Mouse (Mus musculus) heart, embryonic 15.5 days (tissue): ENCODE results near the gene Kif16b. TPM values are rescaled to one million over a fixed set of nuclear protein-coding genes. Genes with fewer than 3 reads are reported as not detected.

Source experiments
- ATAC-seq: fragments of 200-750 bp; cut with Nextera tagmentation; replicated peaks from 2 replicates; pipeline ENCODE4 v1.8.0; 2017; ENCODE audit warnings: low read depth, moderate TSS enrichment; ENCODE audit not compliant: insufficient number of reproducible peaks, insufficient read depth, low FRiP score
- H3K27ac ChIP-seq: fragments of 300-500 bp; sonication (generic); 2 replicates; pipeline ENCODE4 v1.5.1; 2015; ENCODE audit warnings: mild to moderate bottlenecking, inconsistent platforms
- H3K27me3 ChIP-seq: fragments of 300-500 bp; sonication (generic); 2 replicates; pipeline ENCODE4 v1.6.1; 2015; ENCODE audit warnings: inconsistent platforms
- H3K36me3 ChIP-seq: fragments of 300-500 bp; sonication (generic); 2 replicates; pipeline ENCODE4 v1.6.1; 2015; ENCODE audit warnings: mild to moderate bottlenecking, inconsistent platforms
- H3K4me1 ChIP-seq: fragments of 300-500 bp; sonication (generic); replicated peaks from 2 replicates; pipeline ENCODE4 v1.6.1; 2015; ENCODE audit warnings: inconsistent platforms
- H3K4me2 ChIP-seq: fragments of 300-500 bp; sonication (generic); 2 replicates; pipeline ENCODE4 v1.6.1; 2015; ENCODE audit warnings: inconsistent platforms, mild to moderate bottlenecking, moderate library complexity
- H3K4me3 ChIP-seq: fragments of 300-500 bp; sonication (generic); 2 replicates; pipeline ENCODE4 v1.5.1; 2015; ENCODE audit warnings: mild to moderate bottlenecking, inconsistent platforms
- H3K9ac ChIP-seq: fragments of 300-500 bp; sonication (generic); 2 replicates; pipeline ENCODE4 v1.6.1; 2015; ENCODE audit warnings: mild to moderate bottlenecking, inconsistent platforms
- H3K9me3 ChIP-seq: fragments of 300-500 bp; sonication (generic); replicated peaks from 2 replicates; pipeline ENCODE4 v1.6.1; 2016; ENCODE audit warnings: inconsistent platforms
- WGBS: fragments of 180-500 bp; shearing (Covaris S2); methylation state at CpG from one replicate; pipeline ENCODE4 v1.1.7; 2015; ENCODE audit warnings: mixed read lengths; 5-methylcytosine and 5-hydroxymethylcytosine counted together
- polyA plus RNA-seq: library from polyadenylated mRNA; unstranded; fragments of >200 nt; fragmentation: Nextera tagmentation; extraction: Ambion mirVana; gene quantifications from 2 replicates; pipeline ENCODE4 v1.2.1, GENCODE M21; 2015

Kif16b gene
- polyA plus RNA-seq, 1 experiment from 2014 or later = 10.2 TPM

DNA sequence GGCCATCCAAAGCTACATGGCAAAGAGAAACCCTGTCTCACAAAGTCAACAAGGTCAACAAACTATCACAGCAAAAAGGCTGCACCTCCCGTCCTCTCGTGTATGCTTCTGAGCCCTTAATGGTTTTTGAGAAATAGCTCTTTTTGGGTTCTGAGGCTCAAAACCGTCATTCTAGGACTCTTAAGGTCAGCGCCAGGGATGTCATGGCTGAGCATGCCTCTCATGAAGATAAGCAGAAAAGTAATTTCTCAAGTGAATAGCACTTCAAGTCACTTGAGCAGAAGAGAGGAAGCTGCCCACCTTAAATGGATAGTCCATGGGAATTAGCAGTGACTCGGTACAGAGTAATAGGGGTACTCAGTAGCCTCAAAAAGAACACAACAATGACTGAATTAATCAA is 291.1 kb downstream of the Kif16b start:
- Histone ChIP-seq H3K9me3 (no peaks in the 10 kb centered on the region), H3K36me3 (no peaks in the 10 kb centered on the region), H3K9ac (no peak overlapping the region), H3K4me2 (no peak overlapping the region), H3K27me3 (no peaks in the 10 kb centered on the region), H3K27ac (no peak overlapping the region), H3K4me1 (no peaks in the 10 kb centered on the region), H3K4me3 (no peak overlapping the region)
- no peak for ATAC-seq
- whole genome bisulfite sequencing = 84% methylated on average over 5 of the region's 5 CpGs

GRCm38 (mm10) chr2:142608778-142609177 is 292.6 kb downstream of the Kif16b start:
- no peak for ATAC-seq
- Histone ChIP-seq H3K4me3 (no peak overlapping the region), H3K36me3 (no peaks in the 10 kb centered on the region), H3K9ac (no peak overlapping the region), H3K4me1 (no peaks in the 10 kb centered on the region), H3K27me3 (no peaks in the 10 kb centered on the region), H3K27ac (no peak overlapping the region), H3K9me3 (no peaks in the 10 kb centered on the region), H3K4me2 (no peak overlapping the region)
- 86% methylated on average over 17 of the region's 17 CpGs for WGBS

- Histone ChIP-seq H3K9me3 (no peaks in the 10 kb centered on the region), H3K4me3 (no peak overlapping the region), H3K9ac (no peak overlapping the region), H3K4me1 (no peaks in the 10 kb centered on the region), H3K27me3 (no peaks in the 10 kb centered on the region), H3K27ac (no peak overlapping the region), H3K4me2 (no peak overlapping the region), H3K36me3 (no peaks in the 10 kb centered on the region)
- ATAC-seq = no peak
- WGBS = 66% methylated on average over 4 of the region's 4 CpGs
Observed at GRCm38 (mm10) chr2:142604762-142605161, 296.6 kb downstream of the Kif16b start.

- Histone ChIP-seq H3K9me3 (no peaks in the 10 kb centered on the region), H3K9ac (no peak overlapping the region), H3K27me3 (no peaks in the 10 kb centered on the region), H3K4me3 (no peak overlapping the region), H3K27ac (no peak overlapping the region), H3K4me1 (no peaks in the 10 kb centered on the region), H3K36me3 (no peaks in the 10 kb centered on the region), H3K4me2 (no peak overlapping the region)
- no peak for ATAC-seq
- WGBS = 72% methylated on average over 2 of the region's 2 CpGs
Observed at GRCm38 (mm10) chr2:142603210-142603609, 298.1 kb downstream of the Kif16b start.

GRCm38 (mm10) chr2:142599235-142599634 is 302.1 kb downstream of the Kif16b start:
- Histone ChIP-seq H3K9ac (no peak overlapping the region), H3K27me3 (no peaks in the 10 kb centered on the region), H3K27ac (no peak overlapping the region), H3K4me2 (no peak overlapping the region), H3K36me3 (no peaks in the 10 kb centered on the region), H3K9me3 (no peaks in the 10 kb centered on the region), H3K4me3 (no peak overlapping the region), H3K4me1 (no peaks in the 10 kb centered on the region; the same call in 1 of the 2 replicates)
- 78% methylated on average over 4 of the region's 4 CpGs for WGBS
- ATAC-seq = no peak

- no peak overlapping the region for H3K4me2 ChIP-seq
- H3K4me1 ChIP-seq = no peaks in the 10 kb centered on the region; the same call in 1 of the 2 replicates
- no peak overlapping the region for H3K9ac ChIP-seq
- WGBS = 51% methylated on average over 17 of the region's 17 CpGs
- no peaks in the 10 kb centered on the region for H3K9me3 ChIP-seq
- no peak for ATAC-seq
- no peaks in the 10 kb centered on the region for H3K36me3 ChIP-seq
- H3K27ac ChIP-seq = no peak overlapping the region
- no peak overlapping the region for H3K4me3 ChIP-seq
- H3K27me3 ChIP-seq = no peaks in the 10 kb centered on the region
Observed at GRCm38 (mm10) chr2:142596176-142597170, 304.9 kb downstream of the Kif16b start.

GRCm38 (mm10) chr2:142590938-142591337 is 310.4 kb downstream of the Kif16b start:
- H3K9me3 ChIP-seq = no peaks in the 10 kb centered on the region
- H3K36me3 ChIP-seq = no peaks in the 10 kb centered on the region
- peak overlapping the region; percentile 38 for H3K27ac ChIP-seq
- H3K4me2 ChIP-seq = no peak overlapping the region
- ATAC-seq = peak; percentile 62; the same call in 1 of the 2 replicates
- H3K27me3 ChIP-seq = no peaks in the 10 kb centered on the region
- H3K4me1 ChIP-seq = peaks cover 8% of the 10 kb centered on the region
- H3K4me3 ChIP-seq = no peak overlapping the region
- H3K9ac ChIP-seq = no peak overlapping the region

DNA sequence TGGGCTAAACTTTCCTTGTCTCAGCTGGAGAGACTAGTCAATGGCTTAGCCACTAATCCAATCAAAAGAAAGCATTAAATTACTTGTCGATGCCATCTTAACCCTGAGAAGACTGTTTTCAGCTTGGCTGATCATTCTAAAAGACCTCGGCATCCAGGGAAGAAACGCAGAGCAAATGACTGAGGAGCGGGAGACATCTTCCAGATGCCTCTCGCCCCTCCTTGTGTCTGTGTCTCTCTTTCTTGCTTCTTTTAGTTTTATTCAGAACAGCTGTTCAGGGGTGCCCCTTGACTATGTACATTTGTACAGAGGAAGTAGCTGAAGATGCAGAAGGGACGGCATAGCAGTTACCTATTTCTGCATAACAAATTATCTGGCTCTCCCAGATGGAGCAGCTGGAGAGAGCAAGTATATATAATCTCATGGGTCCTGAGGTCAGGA is 311.0 kb downstream of the Kif16b start:
- no peak for ATAC-seq
- WGBS = 63% methylated on average over 6 of the region's 6 CpGs
- no peak overlapping the region for H3K4me3 ChIP-seq
- peak overlapping the region; percentile 38; the same call in 1 of the 2 replicates for H3K27ac ChIP-seq
- H3K4me2 ChIP-seq = no peak overlapping the region
- H3K36me3 ChIP-seq = no peaks in the 10 kb centered on the region
- no peaks in the 10 kb centered on the region for H3K9me3 ChIP-seq
- peaks cover 8% of the 10 kb centered on the region for H3K4me1 ChIP-seq
- H3K27me3 ChIP-seq = no peaks in the 10 kb centered on the region
- H3K9ac ChIP-seq = no peak overlapping the region

DNA sequence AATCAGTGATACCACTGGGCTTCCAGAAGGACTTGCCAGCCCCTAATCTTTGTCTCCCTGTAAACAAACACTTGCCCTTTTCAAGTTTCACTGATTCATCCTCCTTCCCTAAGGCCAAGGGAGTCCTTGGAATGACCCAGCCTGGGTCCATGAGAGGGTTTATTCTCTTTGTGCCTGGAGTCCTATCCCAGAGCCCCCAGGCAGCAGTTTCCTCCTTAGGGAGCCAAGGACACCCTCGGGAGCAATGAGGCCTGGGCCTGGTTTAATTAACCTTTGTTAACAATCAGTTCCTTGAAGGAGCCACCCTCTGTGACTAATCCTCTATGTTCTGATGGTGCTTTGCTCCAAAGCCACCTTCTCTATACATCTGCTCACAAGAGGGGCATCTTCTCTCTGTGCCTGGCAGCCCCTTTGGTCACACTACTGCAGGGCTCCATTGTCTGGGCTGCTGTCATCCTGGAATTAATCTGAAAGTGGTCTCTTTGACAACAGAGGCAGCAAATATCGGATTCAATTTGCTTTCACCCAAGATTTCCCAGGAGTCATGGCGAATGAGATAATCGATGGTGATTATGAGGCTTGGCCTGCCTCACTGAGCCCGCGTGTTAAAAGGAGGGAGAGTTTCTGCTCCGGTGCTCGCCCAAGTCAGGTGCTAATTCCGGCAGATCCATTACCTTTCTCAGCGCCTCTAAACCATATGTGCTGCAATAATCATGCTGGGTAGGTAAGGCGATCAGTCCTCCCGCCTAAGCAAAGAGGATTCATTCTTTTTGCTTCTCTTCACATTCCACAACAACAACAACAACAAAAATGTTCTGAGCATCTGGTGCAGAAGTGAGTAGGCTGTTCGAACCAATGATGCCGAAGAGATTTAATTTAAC is 311.7 kb downstream of the Kif16b start:
- Histone ChIP-seq H3K9ac (no peak overlapping the region), H3K4me3 (no peak overlapping the region), H3K9me3 (no peaks in the 10 kb centered on the region), H3K27ac (no peak overlapping the region), H3K4me2 (no peak overlapping the region), H3K36me3 (no peaks in the 10 kb centered on the region), H3K4me1 (peaks cover 8% of the 10 kb centered on the region), H3K27me3 (no peaks in the 10 kb centered on the region)
- 73% methylated on average over 14 of the region's 14 CpGs for WGBS
- no peak for ATAC-seq

DNA sequence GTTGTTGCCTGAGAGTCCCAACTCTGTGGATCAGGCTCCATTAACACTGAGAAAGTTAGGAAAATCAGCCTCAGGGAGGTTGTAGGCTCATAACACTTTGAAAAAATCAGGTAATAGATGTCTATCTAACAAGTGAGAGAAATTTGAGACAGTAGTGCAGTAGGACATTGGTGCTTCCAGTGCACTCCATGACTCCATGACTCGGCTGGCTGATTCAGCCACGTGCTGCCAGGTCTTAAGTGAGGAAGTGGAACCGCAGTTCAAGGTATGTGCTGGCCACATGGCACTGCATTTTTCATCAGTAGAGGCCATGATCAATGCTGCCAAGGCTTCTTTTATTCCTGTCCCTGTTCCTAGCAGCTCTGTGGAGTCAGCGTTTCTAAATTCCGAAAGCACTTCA is 315.5 kb downstream of the Kif16b start:
- H3K4me2 ChIP-seq = no peak overlapping the region
- no peaks in the 10 kb centered on the region for H3K9me3 ChIP-seq
- H3K4me3 ChIP-seq = no peak overlapping the region
- H3K27me3 ChIP-seq = no peaks in the 10 kb centered on the region
- 84% methylated on average over 5 of the region's 5 CpGs for WGBS
- ATAC-seq = no peak
- peaks cover 13% of the 10 kb centered on the region for H3K4me1 ChIP-seq
- H3K27ac ChIP-seq = no peak overlapping the region
- H3K36me3 ChIP-seq = no peaks in the 10 kb centered on the region
- H3K9ac ChIP-seq = no peak overlapping the region
